Mouse (Mus musculus): ENCODE measurements at regions not wholly inside any gene's neighbourhood (a gene's known extent, or its start where the extent isn't known, plus 50 kb on each side); places are given as distances from the start of the nearest gene placed in this dataset.

DNA sequence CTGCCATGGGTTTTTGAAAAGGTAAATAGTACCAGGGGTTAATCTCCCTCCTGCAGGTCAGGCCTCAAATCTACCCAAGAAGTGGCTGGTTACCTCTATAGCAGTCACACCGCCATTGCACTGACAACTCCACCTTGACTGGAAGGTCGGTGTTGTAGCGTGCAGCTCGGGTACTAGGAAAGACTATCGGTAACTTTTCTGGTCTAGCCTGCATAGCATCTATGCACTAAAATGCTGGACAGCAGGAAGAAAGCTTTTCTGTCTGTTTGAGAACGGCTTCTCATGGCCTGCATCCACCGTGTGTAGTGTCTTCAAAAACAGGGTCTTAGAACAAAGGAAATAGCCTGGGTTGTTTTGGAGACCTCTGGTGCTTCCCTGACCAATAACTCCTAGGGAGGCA, 88.8 kb downstream of the Bms1 start:
- no peak overlapping the region for H3K4me2 ChIP-seq (ENCODE audit: low read depth, low read length)
- WGBS, result 84% methylated on average over 7 of the region's 7 CpGs
- no peak overlapping the region for H3K4me3 ChIP-seq (ENCODE audit: low read length)
- no peak overlapping the region for H3K27ac ChIP-seq (ENCODE audit: low read length)
- no peaks in the 10 kb centered on the region; the same call in 1 of the 2 replicates for H3K4me1 ChIP-seq (replicated peaks; ENCODE audit: control insufficient read depth, insufficient read depth, low read length)
- ATAC-seq (ENCODE audit: low read depth), result no peak
- H3K36me3 ChIP-seq (ENCODE audit: control insufficient read depth, insufficient read depth, low read length), result no peaks in the 10 kb centered on the region
- no peaks in the 10 kb centered on the region for H3K9me3 ChIP-seq (ENCODE audit: control insufficient read depth, low read length)
- H3K27me3 ChIP-seq (ENCODE audit: control insufficient read depth, insufficient read depth, low read depth, low read length), result no peaks in the 10 kb centered on the region
- H3K9ac ChIP-seq (ENCODE audit: low read length), result no peak overlapping the region

DNA sequence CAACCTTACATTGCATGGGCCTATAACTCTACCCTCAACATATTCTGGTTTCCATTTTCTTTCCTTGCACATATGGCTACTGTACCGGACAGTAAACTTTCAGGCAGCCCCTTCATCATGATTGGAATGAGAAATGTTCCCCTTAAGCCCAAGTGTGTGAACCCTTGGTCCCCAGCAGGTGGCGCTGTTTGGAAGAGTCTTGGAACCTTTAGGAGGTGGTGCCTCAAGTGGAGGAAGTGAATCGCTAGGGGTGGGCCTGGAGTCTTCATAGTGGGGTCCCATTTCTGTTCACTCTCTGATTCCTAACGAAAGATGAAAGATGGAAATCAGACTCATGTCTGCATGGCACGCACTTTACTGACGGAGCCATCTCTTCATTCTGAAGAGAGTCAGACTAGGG, 91.8 kb downstream of the Bms1 start:
- Histone ChIP-seq H3K9me3 (ENCODE audit: control insufficient read depth, low read length) (no peaks in the 10 kb centered on the region), H3K4me3 (ENCODE audit: low read length) (no peak overlapping the region), H3K4me2 (ENCODE audit: low read depth, low read length) (no peak overlapping the region), H3K4me1 (replicated peaks; ENCODE audit: control insufficient read depth, insufficient read depth, low read length) (no peaks in the 10 kb centered on the region), H3K36me3 (ENCODE audit: control insufficient read depth, insufficient read depth, low read length) (no peaks in the 10 kb centered on the region), H3K27me3 (ENCODE audit: control insufficient read depth, insufficient read depth, low read depth, low read length) (no peaks in the 10 kb centered on the region), H3K9ac (ENCODE audit: low read length) (no peak overlapping the region), H3K27ac (ENCODE audit: low read length) (no peak overlapping the region)
- no peak for ATAC-seq (ENCODE audit: low read depth)
- 76% methylated on average over 6 of the region's 6 CpGs for WGBS

DNA sequence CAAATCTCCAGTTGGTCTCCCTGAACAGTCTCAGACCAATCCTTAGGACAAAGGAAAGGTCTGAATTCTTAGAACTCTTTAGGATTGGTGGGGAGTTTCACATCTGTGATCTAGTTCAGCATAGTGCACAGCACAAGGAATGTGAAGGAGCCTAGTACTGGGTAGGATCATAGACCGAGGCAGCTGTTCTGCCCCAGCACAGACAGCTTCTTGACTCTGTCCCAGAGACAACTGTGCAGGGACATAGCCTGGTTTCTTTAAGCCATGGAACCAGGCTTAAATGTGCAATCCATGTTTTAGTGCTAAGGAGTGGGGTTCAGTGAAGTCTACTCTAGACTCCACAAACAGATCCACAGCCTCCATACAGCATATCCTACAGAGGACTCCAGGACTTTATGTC, 93.6 kb downstream of the Bms1 start:
- Histone ChIP-seq H3K4me1 (replicated peaks; ENCODE audit: control insufficient read depth, insufficient read depth, low read length) (no peaks in the 10 kb centered on the region), H3K27ac (ENCODE audit: low read length) (no peak overlapping the region), H3K4me3 (ENCODE audit: low read length) (no peak overlapping the region), H3K9ac (ENCODE audit: low read length) (no peak overlapping the region), H3K9me3 (ENCODE audit: control insufficient read depth, low read length) (no peaks in the 10 kb centered on the region), H3K27me3 (ENCODE audit: control insufficient read depth, insufficient read depth, low read depth, low read length) (no peaks in the 10 kb centered on the region), H3K36me3 (ENCODE audit: control insufficient read depth, insufficient read depth, low read length) (no peaks in the 10 kb centered on the region), H3K4me2 (ENCODE audit: low read depth, low read length) (no peak overlapping the region)
- ATAC-seq (ENCODE audit: low read depth), result no peak
- 89% methylated on average over 1 of the region's 1 CpGs for WGBS

DNA sequence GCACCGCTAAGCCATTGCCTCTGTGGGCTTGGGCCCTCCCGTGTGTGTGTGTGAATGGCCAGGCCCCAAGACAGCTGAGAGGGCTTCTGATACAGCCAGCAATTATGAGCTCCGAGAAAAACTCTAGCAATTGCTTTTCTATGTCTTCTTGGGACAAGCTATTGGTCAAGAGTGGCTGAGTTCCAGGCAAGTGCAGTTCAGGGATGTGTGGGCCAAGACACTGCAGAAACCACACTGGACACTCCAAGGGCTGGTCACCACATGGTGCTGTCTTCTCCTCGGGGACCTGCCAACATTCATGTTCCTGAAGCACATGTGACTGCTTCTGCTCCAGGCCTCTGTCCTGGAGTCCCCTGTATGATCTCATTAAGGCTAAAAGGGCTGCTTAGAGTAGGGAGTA, 94.7 kb downstream of the Bms1 start:
- no peaks in the 10 kb centered on the region for H3K4me1 ChIP-seq (replicated peaks; ENCODE audit: control insufficient read depth, insufficient read depth, low read length)
- H3K4me3 ChIP-seq (ENCODE audit: low read length), result no peak overlapping the region
- no peak overlapping the region for H3K27ac ChIP-seq (ENCODE audit: low read length)
- no peaks in the 10 kb centered on the region for H3K36me3 ChIP-seq (ENCODE audit: control insufficient read depth, insufficient read depth, low read length)
- no peak overlapping the region for H3K4me2 ChIP-seq (ENCODE audit: low read depth, low read length)
- ATAC-seq (ENCODE audit: low read depth), result no peak
- H3K9ac ChIP-seq (ENCODE audit: low read length), result no peak overlapping the region
- no peaks in the 10 kb centered on the region for H3K27me3 ChIP-seq (ENCODE audit: control insufficient read depth, insufficient read depth, low read depth, low read length)
- no peaks in the 10 kb centered on the region for H3K9me3 ChIP-seq (ENCODE audit: control insufficient read depth, low read length)
- 52% methylated on average over 4 of the region's 4 CpGs for WGBS

DNA sequence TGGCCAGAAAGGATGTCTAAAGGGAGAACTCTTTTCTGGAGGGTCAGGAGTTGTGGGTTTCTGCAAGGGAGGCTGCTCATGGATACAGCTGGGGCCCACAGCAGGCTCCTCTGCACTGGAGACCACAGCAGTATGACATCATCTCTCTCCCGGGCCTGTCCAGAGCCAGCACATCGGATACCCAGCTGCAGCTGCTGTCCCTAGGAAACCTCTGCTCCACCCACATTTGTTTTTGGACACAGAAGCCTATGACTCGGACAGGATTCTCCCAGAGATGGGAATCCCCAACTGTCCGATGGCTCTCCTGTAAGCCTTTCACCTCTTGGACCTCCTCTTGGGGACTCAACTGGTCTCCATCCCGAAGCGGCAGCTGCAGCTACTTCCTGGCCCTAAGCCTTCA, 96.2 kb downstream of the Bms1 start:
- no peaks in the 10 kb centered on the region for H3K36me3 ChIP-seq (ENCODE audit: control insufficient read depth, insufficient read depth, low read length)
- H3K4me2 ChIP-seq (ENCODE audit: low read depth, low read length), result no peak overlapping the region
- WGBS, result 74% methylated on average over 6 of the region's 6 CpGs
- ATAC-seq (ENCODE audit: low read depth), result no peak
- no peaks in the 10 kb centered on the region for H3K27me3 ChIP-seq (ENCODE audit: control insufficient read depth, insufficient read depth, low read depth, low read length)
- no peak overlapping the region for H3K4me3 ChIP-seq (ENCODE audit: low read length)
- no peak overlapping the region for H3K9ac ChIP-seq (ENCODE audit: low read length)
- no peaks in the 10 kb centered on the region for H3K9me3 ChIP-seq (ENCODE audit: control insufficient read depth, low read length)
- no peak overlapping the region for H3K27ac ChIP-seq (ENCODE audit: low read length)
- no peaks in the 10 kb centered on the region for H3K4me1 ChIP-seq (replicated peaks; ENCODE audit: control insufficient read depth, insufficient read depth, low read length)

DNA sequence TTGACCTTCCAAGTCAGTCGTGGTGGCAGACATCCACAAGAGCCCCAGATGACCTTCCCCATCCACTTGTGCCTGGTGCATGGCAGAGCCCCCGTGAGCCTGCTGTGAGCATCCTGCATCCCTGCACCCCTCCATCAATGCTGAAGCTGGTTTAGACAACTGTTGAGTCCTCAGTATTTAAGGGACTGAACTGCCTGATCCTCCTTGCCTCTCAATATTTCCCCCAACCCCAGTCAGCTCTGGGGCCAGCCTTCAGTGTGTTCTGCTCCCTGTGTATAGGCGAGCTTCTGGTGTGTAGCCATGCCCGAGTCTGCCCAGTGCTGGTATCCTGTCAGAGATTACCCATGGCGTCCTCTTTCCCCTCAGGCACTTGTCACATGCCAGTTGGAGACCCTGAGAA, 96.6 kb downstream of the Bms1 start:
- Histone ChIP-seq H3K9ac (ENCODE audit: low read length) (no peak overlapping the region), H3K27ac (ENCODE audit: low read length) (no peak overlapping the region), H3K4me1 (replicated peaks; ENCODE audit: control insufficient read depth, insufficient read depth, low read length) (no peaks in the 10 kb centered on the region), H3K27me3 (ENCODE audit: control insufficient read depth, insufficient read depth, low read depth, low read length) (no peaks in the 10 kb centered on the region), H3K36me3 (ENCODE audit: control insufficient read depth, insufficient read depth, low read length) (no peaks in the 10 kb centered on the region), H3K4me3 (ENCODE audit: low read length) (no peak overlapping the region), H3K4me2 (ENCODE audit: low read depth, low read length) (no peak overlapping the region), H3K9me3 (ENCODE audit: control insufficient read depth, low read length) (no peaks in the 10 kb centered on the region)
- no peak for ATAC-seq (ENCODE audit: low read depth)
- WGBS, result 61% methylated on average over 5 of the region's 5 CpGs

DNA sequence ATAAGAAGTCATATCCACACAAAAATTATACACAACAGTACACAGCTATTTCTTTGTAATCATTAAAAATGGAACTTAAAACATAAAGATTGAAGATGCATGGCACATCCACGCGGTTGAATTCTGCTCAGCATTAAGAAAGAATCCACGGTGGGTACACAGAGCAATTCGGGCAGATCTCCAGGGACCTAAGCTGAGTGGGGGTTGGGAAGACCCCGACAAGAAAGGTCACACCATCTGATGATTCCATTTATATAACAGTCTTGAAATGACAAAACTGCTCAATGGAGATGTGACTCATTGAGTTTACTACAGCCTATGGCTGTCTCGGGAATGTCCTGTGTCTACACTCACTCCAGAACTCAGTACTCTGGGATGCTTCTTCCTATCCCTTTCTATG, 97.2 kb downstream of the Bms1 start:
- no peaks in the 10 kb centered on the region for H3K27me3 ChIP-seq (ENCODE audit: control insufficient read depth, insufficient read depth, low read depth, low read length)
- no peaks in the 10 kb centered on the region for H3K36me3 ChIP-seq (ENCODE audit: control insufficient read depth, insufficient read depth, low read length)
- 81% methylated on average over 6 of the region's 6 CpGs for WGBS
- H3K9ac ChIP-seq (ENCODE audit: low read length), result no peak overlapping the region
- H3K4me2 ChIP-seq (ENCODE audit: low read depth, low read length), result no peak overlapping the region
- no peak overlapping the region for H3K4me3 ChIP-seq (ENCODE audit: low read length)
- ATAC-seq (ENCODE audit: low read depth), result no peak
- H3K27ac ChIP-seq (ENCODE audit: low read length), result no peak overlapping the region
- no peaks in the 10 kb centered on the region for H3K4me1 ChIP-seq (replicated peaks; ENCODE audit: control insufficient read depth, insufficient read depth, low read length)
- no peaks in the 10 kb centered on the region for H3K9me3 ChIP-seq (ENCODE audit: control insufficient read depth, low read length)

DNA sequence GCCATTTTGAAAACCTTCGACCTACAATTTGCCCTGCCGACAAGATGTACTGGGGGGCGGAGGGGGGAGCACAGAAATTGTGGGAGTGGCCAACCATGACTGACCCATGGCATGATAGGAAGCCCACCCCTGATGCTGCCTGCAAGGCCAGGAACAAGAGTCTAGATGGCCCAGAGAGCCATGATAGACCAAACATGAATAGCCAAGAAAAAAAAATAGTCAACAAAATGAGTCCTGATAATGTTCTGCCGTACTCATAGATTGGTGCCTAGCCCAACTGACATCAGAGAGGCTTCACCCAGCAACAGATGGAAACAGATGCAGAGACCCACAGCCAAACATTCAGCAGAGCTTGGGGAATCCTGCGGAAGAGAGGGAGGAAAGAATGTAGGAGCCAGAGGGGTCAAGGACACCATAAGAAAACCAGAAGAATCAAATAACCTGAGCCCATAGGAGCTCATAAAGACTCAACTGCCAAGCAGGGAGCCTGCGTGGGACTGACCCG, 99.2 kb downstream of the Bms1 start:
- Histone ChIP-seq H3K36me3 (ENCODE audit: control insufficient read depth, insufficient read depth, low read length) (no peaks in the 10 kb centered on the region), H3K27ac (ENCODE audit: low read length) (no peak overlapping the region), H3K4me2 (ENCODE audit: low read depth, low read length) (no peak overlapping the region), H3K9me3 (ENCODE audit: control insufficient read depth, low read length) (no peaks in the 10 kb centered on the region), H3K4me1 (replicated peaks; ENCODE audit: control insufficient read depth, insufficient read depth, low read length) (no peaks in the 10 kb centered on the region), H3K27me3 (ENCODE audit: control insufficient read depth, insufficient read depth, low read depth, low read length) (no peaks in the 10 kb centered on the region), H3K9ac (ENCODE audit: low read length) (no peak overlapping the region), H3K4me3 (ENCODE audit: low read length) (no peak overlapping the region)
- 86% methylated on average over 7 of the region's 7 CpGs for WGBS
- no peak for ATAC-seq (ENCODE audit: low read depth)

DNA sequence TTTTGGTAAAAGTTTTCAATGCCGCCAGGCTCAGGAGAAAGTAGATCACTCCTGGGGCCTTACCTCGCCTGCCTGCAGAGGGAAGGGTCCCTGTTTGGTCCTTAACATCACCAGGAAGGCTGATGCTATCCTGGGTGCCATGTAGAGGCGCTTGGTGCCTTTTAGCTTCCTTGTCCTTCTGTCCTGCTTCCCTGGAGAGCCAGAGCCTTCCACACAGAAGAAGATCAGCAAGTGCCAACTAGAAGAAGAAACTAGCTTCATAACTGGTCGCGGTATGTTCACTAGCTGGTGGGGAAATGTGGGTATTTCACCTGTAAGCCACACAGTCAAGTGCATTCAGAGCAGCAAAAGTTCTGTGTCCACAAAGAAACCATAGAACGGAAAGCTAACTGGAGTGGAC, 103.4 kb downstream of the Bms1 start:
- Histone ChIP-seq H3K9ac (ENCODE audit: low read length) (no peak overlapping the region), H3K27me3 (ENCODE audit: control insufficient read depth, insufficient read depth, low read depth, low read length) (no peaks in the 10 kb centered on the region), H3K27ac (ENCODE audit: low read length) (no peak overlapping the region), H3K4me3 (ENCODE audit: low read length) (no peak overlapping the region), H3K4me2 (ENCODE audit: low read depth, low read length) (no peak overlapping the region), H3K9me3 (ENCODE audit: control insufficient read depth, low read length) (no peaks in the 10 kb centered on the region), H3K4me1 (replicated peaks; ENCODE audit: control insufficient read depth, insufficient read depth, low read length) (no peaks in the 10 kb centered on the region), H3K36me3 (ENCODE audit: control insufficient read depth, insufficient read depth, low read length) (no peaks in the 10 kb centered on the region)
- no peak for ATAC-seq (ENCODE audit: low read depth)
- WGBS, result 86% methylated on average over 6 of the region's 6 CpGs

DNA sequence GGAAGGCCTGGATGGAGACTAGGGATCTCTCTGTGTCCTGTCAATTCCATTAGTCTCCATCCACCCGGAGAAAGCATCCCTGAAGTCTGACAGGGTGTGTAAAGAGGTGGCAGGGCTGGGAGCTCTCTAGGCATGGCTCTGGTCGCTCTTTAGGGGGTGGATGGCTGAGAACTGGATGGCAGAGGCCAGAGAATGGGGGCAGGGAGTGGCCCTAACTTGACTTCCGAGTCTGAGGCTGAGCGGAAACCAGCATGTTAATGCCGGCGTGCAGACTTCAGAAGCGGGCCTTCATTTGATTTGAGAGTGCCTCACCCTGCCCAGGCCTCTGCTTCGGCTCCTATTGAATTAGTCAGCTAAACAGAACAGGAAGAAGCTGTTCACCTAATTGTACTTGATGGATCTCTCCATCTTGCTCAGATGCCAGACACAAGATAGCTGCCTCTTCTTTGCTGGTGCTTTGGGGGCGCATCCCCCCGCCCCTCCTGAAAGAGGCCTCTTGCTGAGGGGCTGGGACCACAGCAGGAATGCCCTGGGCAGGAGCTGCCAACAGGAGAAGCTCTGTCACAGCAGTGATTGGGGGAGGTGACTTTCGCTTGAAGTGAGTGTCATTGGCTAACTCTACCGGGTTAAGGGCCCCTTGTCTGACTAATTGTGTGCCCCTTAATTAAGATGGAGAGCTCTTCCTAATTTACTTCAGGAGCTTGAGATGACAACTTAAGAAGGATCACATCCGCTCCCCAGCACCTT, 104.2 kb downstream of the Bms1 start:
- Histone ChIP-seq H3K4me2 (ENCODE audit: low read depth, low read length) (no peak overlapping the region), H3K36me3 (ENCODE audit: control insufficient read depth, insufficient read depth, low read length) (no peaks in the 10 kb centered on the region), H3K9me3 (ENCODE audit: control insufficient read depth, low read length) (no peaks in the 10 kb centered on the region), H3K9ac (ENCODE audit: low read length) (no peak overlapping the region), H3K27ac (ENCODE audit: low read length) (no peak overlapping the region), H3K4me3 (ENCODE audit: low read length) (no peak overlapping the region), H3K27me3 (ENCODE audit: control insufficient read depth, insufficient read depth, low read depth, low read length) (no peaks in the 10 kb centered on the region), H3K4me1 (replicated peaks; ENCODE audit: control insufficient read depth, insufficient read depth, low read length) (no peaks in the 10 kb centered on the region)
- no peak for ATAC-seq (ENCODE audit: low read depth)
- 39% methylated on average over 13 of the region's 13 CpGs for WGBS
